Mouse (Mus musculus) forebrain, embryonic 15.5 days (tissue): ENCODE measurements around the gene Dynlt1c. TPM values are rescaled to one million over a fixed set of nuclear protein-coding genes. Genes with fewer than 3 reads are reported as not detected.

ENCODE experiments used
- polyA plus RNA-seq: library from polyadenylated mRNA; unstranded; fragments of >200 nt; fragmentation: Nextera tagmentation; extraction: Ambion mirVana; gene quantifications from 2 replicates; pipeline ENCODE4 v1.2.1, GENCODE M21; 2015

Gene Dynlt1c
- polyA plus RNA-seq, 1 experiment from 2014 or later = 59.5 TPM

Other genes with a start within 250 kb of the Dynlt1c start
- 888 and 910 TPM in 2 replicates for gene Dynlt1b, start 171.6 kb upstream of the Dynlt1c start, polyA plus RNA-seq
- 238 and 242 TPM in 2 replicates for gene Dynlt1f, start 54.2 kb downstream of the Dynlt1c start, polyA plus RNA-seq
- gene Sytl3, start 57.4 kb downstream of the Dynlt1c start, polyA plus RNA-seq = 0.43 TPM in 2 replicates
- 112 and 125 TPM in 2 replicates for gene Ezr, start 181.1 kb downstream of the Dynlt1c start, polyA plus RNA-seq